Mouse (Mus musculus) E14TG2a.4 (cell line): ENCODE measurements at regions not wholly inside any gene's neighbourhood (a gene's known extent, or its start where the extent isn't known, plus 50 kb on each side); places are given as distances from the start of the nearest gene placed in this dataset.

Experiments
- CTCF ChIP-seq: conservative IDR thresholded peaks from 2 replicates; pipeline ENCODE4 v1.5.1; 2014; ENCODE audit warnings: low read length
- POU5F1 ChIP-seq: IDR thresholded peaks from 2 replicates; pipeline ENCODE4 v1.6.1; 2014; ENCODE audit warnings: low read length, borderline replicate concordance

- TF ChIP-seq CTCF (no peak), POU5F1 (no peak)
These were observed 110.1 kb downstream of the Snx18 start for GRCm38 (mm10) chr13:113508124-113508728.
